Mouse (Mus musculus): ENCODE results near the gene Ctnna3.

DNA sequence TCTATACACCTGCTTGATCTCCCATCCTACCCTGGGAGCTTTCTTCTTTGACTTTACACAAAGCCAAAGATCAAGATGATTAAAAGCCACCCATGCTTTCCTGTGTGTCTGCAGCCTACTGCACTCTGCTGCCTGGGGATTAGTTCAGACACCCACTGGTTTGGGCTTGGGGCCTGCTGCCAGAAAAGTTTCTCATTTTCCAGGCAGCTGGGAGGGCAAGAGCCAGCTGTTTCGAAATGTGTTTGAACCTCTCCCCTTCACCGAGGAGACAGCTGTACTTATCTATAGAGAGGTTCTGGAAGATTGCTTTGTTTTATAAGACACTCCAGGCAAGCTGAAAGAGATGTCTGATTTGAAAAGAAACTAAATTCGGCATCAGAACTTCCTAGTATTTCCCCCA is 1563.0 kb downstream of the Ctnna3 start:
- no peak for TF ChIP-seq EP300 (IDR thresholded peaks at IDR 0.05; ENCODE audit: low read depth)
- TF ChIP-seq CTCF (IDR thresholded peaks at IDR 0.05; ENCODE audit: low read depth), result no peak

All from liver, postnatal 0 days (tissue).